Mouse (Mus musculus) testis, adult 2 months (tissue): ENCODE results near the gene Nodal. TPM values are rescaled to one million over a fixed set of nuclear protein-coding genes. Genes with fewer than 3 reads are reported as not detected.

ENCODE experiments used
- H3K27ac ChIP-seq: fragments of 200-500 bp; 2 replicates; pipeline ENCODE4 v1.5.1; 2012; ENCODE audit warnings: low read depth, low read length; ENCODE audit not compliant: control insufficient read depth, insufficient read depth
- H3K27me3 ChIP-seq: fragments of 200-500 bp; 2 replicates; pipeline ENCODE4 v1.6.1; 2012; ENCODE audit warnings: mild to moderate bottlenecking, low read length, moderate library complexity; ENCODE audit not compliant: control insufficient read depth, insufficient read depth
- H3K36me3 ChIP-seq: fragments of 200-500 bp; 2 replicates; pipeline ENCODE4 v1.6.1; 2012; ENCODE audit warnings: mild to moderate bottlenecking, low read length; ENCODE audit not compliant: control insufficient read depth, insufficient read depth
- H3K4me1 ChIP-seq: fragments of 200-500 bp; 2 replicates; pipeline ENCODE4 v1.6.1; 2012; ENCODE audit warnings: low read length; ENCODE audit not compliant: control insufficient read depth, insufficient read depth
- H3K4me3 ChIP-seq: fragments of 200-500 bp; 2 replicates; pipeline ENCODE4 v1.5.1; 2012; ENCODE audit warnings: low read depth, mild to moderate bottlenecking, low read length, moderate library complexity, mixed read lengths; ENCODE audit not compliant: control insufficient read depth
- CTCF ChIP-seq: fragments of 200-500 bp; IDR thresholded peaks from 2 replicates; pipeline ENCODE4 v1.5.1; 2012; ENCODE audit warnings: low read depth, mild to moderate bottlenecking, inconsistent platforms, low read length, moderate library complexity; ENCODE audit not compliant: control insufficient read depth, insufficient read depth, insufficient replicate concordance
- POLR2A ChIP-seq: fragments of 200-500 bp; IDR thresholded peaks from 2 replicates; pipeline ENCODE4 v1.6.1; 2012; ENCODE audit warnings: low read depth, mild to moderate bottlenecking, inconsistent platforms, low read length, moderate library complexity; ENCODE audit not compliant: control insufficient read depth
- polyA plus RNA-seq: library from polyadenylated mRNA; depleted of rRNA; stranded (reverse); fragments of >200 nt; gene quantifications from 2 replicates; pipeline ENCODE4 v1.2.3, GENCODE M21; 2012

The Nodal gene
- polyA plus RNA-seq, 1 experiment = 0.06 TPM

DNA sequence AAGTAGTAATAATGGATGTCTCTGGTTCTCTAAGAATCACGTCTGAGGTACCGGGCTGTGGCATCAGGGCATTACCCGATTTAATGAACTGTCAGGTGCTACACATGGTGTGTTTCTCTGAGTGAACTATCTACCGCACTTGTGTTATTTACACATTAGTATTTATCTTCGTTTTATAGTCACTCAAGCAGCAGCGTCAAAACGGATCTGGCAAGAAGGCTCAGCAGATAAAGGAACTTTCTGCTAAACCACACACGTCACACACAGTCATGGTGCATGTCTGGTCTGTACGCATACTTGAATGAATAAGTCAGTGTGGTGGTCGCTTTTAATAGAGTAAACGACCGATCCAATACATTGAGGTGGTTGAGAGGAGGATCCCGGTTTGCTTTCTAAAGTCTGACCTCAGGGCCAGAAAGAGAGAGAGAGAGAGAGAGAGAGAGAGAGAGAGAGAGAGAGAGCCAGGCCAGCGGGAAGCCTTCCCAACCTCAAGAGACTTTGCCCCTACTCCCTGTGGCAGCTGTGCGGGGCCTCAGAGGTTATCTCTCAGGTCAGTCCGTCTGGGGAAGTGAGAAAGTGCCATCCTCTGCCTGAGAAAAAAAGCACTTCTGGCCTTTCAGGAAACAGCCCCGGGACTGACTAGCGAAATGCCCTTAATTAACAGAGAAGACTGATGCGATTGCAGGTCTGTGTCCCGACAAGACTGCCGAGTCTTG is 4.7 kb upstream of the Nodal start:
- no peaks in the 10 kb centered on the region; the same call in 1 of the 2 replicates for H3K4me1 ChIP-seq
- H3K27ac ChIP-seq = no peak overlapping the region
- no peaks in the 10 kb centered on the region for H3K36me3 ChIP-seq
- TF ChIP-seq CTCF (no peak), POLR2A (no peak)
- H3K4me3 ChIP-seq = no peak overlapping the region
- no peaks in the 10 kb centered on the region; the same call in 1 of the 2 replicates for H3K27me3 ChIP-seq

- Histone ChIP-seq H3K27me3 (no peaks in the 10 kb centered on the region; the same call in 1 of the 2 replicates), H3K27ac (no peak overlapping the region), H3K4me1 (peaks cover 4% of the 10 kb centered on the region), H3K36me3 (no peaks in the 10 kb centered on the region), H3K4me3 (no peak overlapping the region)
- TF ChIP-seq CTCF (no peak), POLR2A (no peak)
Observed at GRCm38 (mm10) chr10:61415240-61415639, 2.5 kb upstream of the Nodal start.

DNA sequence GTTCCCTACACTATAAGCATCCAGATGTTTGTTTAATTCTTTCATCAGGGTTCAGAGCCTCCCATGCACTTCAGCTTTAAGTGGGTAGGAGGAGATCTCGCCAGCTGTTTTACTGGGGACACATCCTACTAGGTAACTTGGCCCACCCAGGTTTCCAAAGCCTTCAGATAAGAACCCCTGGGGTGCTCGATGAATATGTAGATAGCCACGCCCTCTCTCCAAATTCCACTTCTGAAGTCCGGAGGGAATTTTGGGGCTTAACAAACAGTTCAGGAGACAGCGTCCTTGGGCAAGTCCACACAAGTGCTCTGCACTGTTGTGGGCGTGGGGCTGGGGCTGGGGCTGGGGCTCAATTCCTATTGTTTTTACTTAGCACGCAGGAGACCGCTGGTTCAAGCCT is 1.9 kb upstream of the Nodal start:
- Histone ChIP-seq H3K4me3 (no peak overlapping the region), H3K36me3 (no peaks in the 10 kb centered on the region), H3K27ac (no peak overlapping the region), H3K27me3 (no peaks in the 10 kb centered on the region; the same call in 1 of the 2 replicates), H3K4me1 (peaks cover 4% of the 10 kb centered on the region)
- TF ChIP-seq CTCF = no peak
- no peak for TF ChIP-seq POLR2A

- Histone ChIP-seq H3K27ac (no peak overlapping the region), H3K4me1 (peaks cover 4% of the 10 kb centered on the region), H3K36me3 (no peaks in the 10 kb centered on the region), H3K27me3 (no peaks in the 10 kb centered on the region; the same call in 1 of the 2 replicates), H3K4me3 (no peak overlapping the region)
- no peak for TF ChIP-seq POLR2A
Observed at GRCm38 (mm10) chr10:61416561-61416960, 1.2 kb upstream of the Nodal start.

DNA sequence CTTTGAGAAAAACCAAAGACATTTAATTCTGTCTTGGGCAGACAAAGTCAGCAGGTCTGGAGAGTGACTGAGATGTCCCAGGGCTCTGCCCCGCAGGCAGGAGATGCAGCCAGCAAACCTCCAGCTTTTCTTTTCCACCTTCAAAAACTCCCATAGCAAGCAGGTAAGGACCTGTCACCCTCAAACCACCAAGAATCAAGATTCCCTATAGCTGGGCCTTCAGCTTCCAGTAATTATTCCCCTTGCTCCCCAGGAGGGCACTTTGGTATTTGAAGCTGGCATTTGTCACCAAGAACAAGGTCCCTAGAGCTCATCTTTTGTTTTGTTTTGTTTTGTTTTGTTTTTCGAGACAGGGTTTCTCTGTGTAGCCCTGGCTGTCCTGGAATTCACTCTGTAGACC is 726 bp upstream of the Nodal start:
- Histone ChIP-seq H3K27me3 (no peaks in the 10 kb centered on the region; the same call in 1 of the 2 replicates), H3K4me1 (peaks cover 4% of the 10 kb centered on the region), H3K4me3 (no peak overlapping the region), H3K36me3 (no peaks in the 10 kb centered on the region), H3K27ac (no peak overlapping the region)
- TF ChIP-seq CTCF (no peak), POLR2A (no peak)

DNA sequence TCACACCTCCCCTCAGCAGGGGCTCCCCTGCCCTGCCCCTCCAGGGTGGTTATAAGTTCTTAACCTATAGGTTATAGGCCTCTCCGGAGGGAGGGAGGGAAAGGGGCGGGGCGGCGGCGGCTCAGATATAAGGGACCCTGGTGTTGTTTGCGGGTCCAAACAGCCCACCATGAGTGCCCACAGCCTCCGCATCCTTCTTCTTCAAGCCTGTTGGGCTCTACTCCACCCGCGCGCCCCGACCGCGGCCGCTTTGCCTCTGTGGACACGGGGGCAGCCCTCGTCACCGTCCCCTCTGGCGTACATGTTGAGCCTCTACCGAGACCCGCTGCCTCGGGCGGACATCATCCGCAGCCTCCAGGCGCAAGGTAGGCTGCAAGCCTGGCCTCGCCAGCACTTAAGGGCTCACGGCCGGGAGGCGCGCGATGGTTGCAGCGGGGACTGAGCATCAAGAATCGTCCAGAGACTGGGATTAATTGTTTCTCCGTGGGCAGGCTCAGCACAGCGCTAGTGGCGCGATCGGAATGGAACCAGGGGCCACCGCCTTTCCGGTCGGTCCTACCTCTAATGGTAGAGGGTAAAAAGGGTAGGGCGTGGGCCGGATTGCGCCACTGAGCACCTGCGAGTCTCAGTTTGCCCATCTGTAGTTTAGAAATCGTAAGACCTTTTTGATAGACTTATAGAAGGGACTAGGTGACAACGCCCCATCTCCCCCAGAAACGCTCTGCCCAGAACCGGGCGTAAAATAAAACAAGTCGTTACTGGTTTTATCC is 544 bp downstream of the Nodal start:
- H3K27me3 ChIP-seq = no peaks in the 10 kb centered on the region; the same call in 1 of the 2 replicates
- H3K4me3 ChIP-seq = peak overlapping the region; percentile 51
- H3K27ac ChIP-seq = no peak overlapping the region

DNA sequence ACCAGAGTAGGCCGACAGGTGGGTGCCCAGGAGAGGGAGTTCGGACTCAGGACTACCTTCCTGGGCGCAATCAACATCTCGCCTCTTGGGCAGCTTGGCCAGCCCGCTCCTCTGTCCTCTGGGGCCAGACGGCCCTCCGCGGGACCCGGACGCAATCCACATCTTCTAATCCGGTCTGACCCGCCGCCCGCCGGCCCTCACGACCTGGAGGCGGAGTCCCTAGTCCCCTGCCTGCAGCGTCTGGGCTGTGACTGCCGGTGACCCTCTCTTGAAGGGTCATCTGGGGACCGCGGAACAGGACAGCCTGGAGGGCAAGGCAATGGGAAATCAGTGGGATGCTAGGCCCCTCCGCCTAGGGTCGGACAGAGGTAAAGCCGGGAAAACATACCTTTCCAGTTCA is 1.4 kb downstream of the Nodal start:
- H3K36me3 ChIP-seq = no peaks in the 10 kb centered on the region
- no peak overlapping the region for H3K4me3 ChIP-seq
- TF ChIP-seq CTCF (no peak), POLR2A (no peak)
- H3K27ac ChIP-seq = no peak overlapping the region
- no peaks in the 10 kb centered on the region; the same call in 1 of the 2 replicates for H3K27me3 ChIP-seq
- peaks cover 6% of the 10 kb centered on the region for H3K4me1 ChIP-seq

More for the DNA sequence above, 544 bp downstream of the Nodal start:
- no peak for TF ChIP-seq POLR2A
- no peak for TF ChIP-seq CTCF
- H3K4me1 ChIP-seq = peaks cover 4% of the 10 kb centered on the region
- H3K36me3 ChIP-seq = no peaks in the 10 kb centered on the region
